Mouse (Mus musculus): Measurements from ENCODE around the gene Oxsr1.
A peak's percentile ranks its signal among the peaks of the same experiment; 100 is the strongest.
"Not testable (repeated sequence)": the region's sequence is repeated elsewhere in the genome, so short reads cannot be mapped to it uniquely, and the experiment has no call there.

Gene Oxsr1

GRCm38 (mm10) chr9:119322289-119323259 lies at the start of gene Oxsr1:
Gene Oxsr1, minus strand, starts transcription at chr9:119322427.
- DNase-seq (ENCODE audit: low read depth), result peak; percentile 100

- no peak for DNase-seq (ENCODE audit: low read depth)
These were observed 49.0 kb upstream of the Oxsr1 start for GRCm38 (mm10) chr9:119371251-119371650.

- DNase-seq (ENCODE audit: low read depth), result not testable (repeated sequence)
These were observed 48.5 kb upstream of the Oxsr1 start for GRCm38 (mm10) chr9:119370770-119371169.

- no peak for DNase-seq (ENCODE audit: low read depth)
These were observed 46.1 kb upstream of the Oxsr1 start for GRCm38 (mm10) chr9:119368367-119368766.

- no peak for DNase-seq (ENCODE audit: low read depth)
These were observed 43.1 kb upstream of the Oxsr1 start, which contains the start of gene Slc22a14 for GRCm38 (mm10) chr9:119365284-119365683. Gene Slc22a14, minus strand, starts transcription at chr9:119365553.

- DNase-seq (ENCODE audit: low read depth), result no peak
These were observed 41.0 kb upstream of the Oxsr1 start for GRCm38 (mm10) chr9:119363229-119363628.

GRCm38 (mm10) chr9:119361416-119361815 lies 39.2 kb upstream of the Oxsr1 start:
- DNase-seq (ENCODE audit: low read depth), result no peak

GRCm38 (mm10) chr9:119358058-119358429 lies 35.8 kb upstream of the Oxsr1 start:
- no peak for DNase-seq (ENCODE audit: low read depth)

- peak; percentile 73 for DNase-seq (ENCODE audit: low read depth)
These were observed 35.3 kb upstream of the Oxsr1 start, which contains the start of gene Xylb for GRCm38 (mm10) chr9:119357331-119358057. Gene Xylb, plus strand, starts transcription at chr9:119357381.

GRCm38 (mm10) chr9:119355943-119356342 lies 33.7 kb upstream of the Oxsr1 start:
- DNase-seq (ENCODE audit: low read depth), result no peak

- no peak for DNase-seq (ENCODE audit: low read depth)
These were observed 31.7 kb upstream of the Oxsr1 start for GRCm38 (mm10) chr9:119353926-119354325.

- DNase-seq (ENCODE audit: low read depth), result peak; percentile 83
These were observed 29.8 kb upstream of the Oxsr1 start for GRCm38 (mm10) chr9:119352060-119352459.

- no peak for DNase-seq (ENCODE audit: low read depth)
These were observed 28.9 kb upstream of the Oxsr1 start for GRCm38 (mm10) chr9:119350947-119351705.

GRCm38 (mm10) chr9:119350531-119350930 lies 28.3 kb upstream of the Oxsr1 start:
- no peak for DNase-seq (ENCODE audit: low read depth)

GRCm38 (mm10) chr9:119346376-119346775 lies 24.1 kb upstream of the Oxsr1 start:
- no peak for DNase-seq (ENCODE audit: low read depth)

- DNase-seq (ENCODE audit: low read depth), result no peak
These were observed 20.5 kb upstream of the Oxsr1 start for GRCm38 (mm10) chr9:119342728-119343127.

- DNase-seq (ENCODE audit: low read depth), result peak; percentile 96
These were observed 18.9 kb upstream of the Oxsr1 start, which contains the start of gene Myd88 for GRCm38 (mm10) chr9:119340909-119341816. Gene Myd88, minus strand, starts transcription at chr9:119341411.

GRCm38 (mm10) chr9:119340212-119340580 lies 18.0 kb upstream of the Oxsr1 start:
- DNase-seq (ENCODE audit: low read depth), result no peak

GRCm38 (mm10) chr9:119339558-119340211 lies 17.5 kb upstream of the Oxsr1 start, which contains the start of gene Acaa1a:
Gene Acaa1a, plus strand, starts transcription at chr9:119339676.
- peak; percentile 82 for DNase-seq (ENCODE audit: low read depth)

- no peak for DNase-seq (ENCODE audit: low read depth)
These were observed 16.9 kb upstream of the Oxsr1 start for GRCm38 (mm10) chr9:119339106-119339505.
